Mouse (Mus musculus): Measurements from ENCODE around the gene Gm17571. TPM values are rescaled to one million over a fixed set of nuclear protein-coding genes. Genes with fewer than 3 reads are reported as not detected.

Gm17571 gene
- total and polyA plus RNA-seq, 3 experiments = not detected

DNA sequence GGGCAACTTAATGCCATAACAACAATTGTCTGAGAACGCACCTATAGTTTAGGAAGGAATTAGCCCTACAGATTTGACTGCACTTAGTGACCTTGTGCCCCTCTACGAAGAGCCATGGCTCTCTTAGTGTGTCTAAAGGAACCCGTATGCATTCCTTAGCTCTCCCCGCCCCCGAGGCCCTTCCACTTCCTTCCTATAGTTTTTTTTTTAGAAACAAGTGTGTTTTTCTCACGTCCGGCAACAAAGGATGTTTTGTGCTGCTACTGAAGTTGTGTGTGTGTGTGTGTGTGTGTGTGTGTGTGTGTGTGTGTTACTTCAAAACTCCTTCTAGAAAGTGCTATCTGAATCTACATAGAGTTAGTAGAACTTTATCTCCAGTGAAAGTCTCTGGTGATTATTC, 23.5 kb upstream of the Gm17571 start:
- Histone ChIP-seq H3K4me1 (ENCODE audit: control insufficient read depth in 1 of 2, insufficient read depth in 2 of 2) (peaks cover 33 to 91% of the 10 kb centered on the region in 2 experiments), H3K4me3 (replicated peaks in 1 of 3; ENCODE audit: low read depth in 2 of 3, low read length in 2 of 3, poor library complexity in 1 of 3) (no peak overlapping the region), H3K79me2 (replicated peaks; ENCODE audit: control insufficient read depth, extremely low read depth, insufficient read depth, poor library complexity, severe bottlenecking) (peaks cover 5% of the 10 kb centered on the region; the same call in 1 of the 2 replicates), H3K4me2 (ENCODE audit: insufficient read depth, low read depth, poor library complexity, severe bottlenecking) (no peak overlapping the region), H3K9ac (ENCODE audit: insufficient read depth, low read depth) (no peak overlapping the region), H3K27ac (ENCODE audit: insufficient read depth, low read depth) (no peak overlapping the region), H3K27me3 (replicated peaks) (no peaks in the 10 kb centered on the region), H3K36me3 (replicated peaks in 1 of 2; ENCODE audit: control insufficient read depth in 1 of 2, insufficient read depth in 1 of 2, low read length in 1 of 2) (peaks cover 0 to 4% of the 10 kb centered on the region in 2 experiments), H3K9me3 (replicated peaks; ENCODE audit: low read length) (no peaks in the 10 kb centered on the region)
- in situ Hi-C loops (cut with MboI; ENCODE audit: low pct_ligation_motif_present, low pct_unique_long_range_greater_than_20kb, low sequenced_read_pairs) = no loop called here
- TF ChIP-seq ZC3H11A (IDR thresholded peaks at IDR 0.05; ENCODE audit: low read depth, low read length) (no peak), PAX5 (IDR thresholded peaks at IDR 0.05; ENCODE audit: low read length) (no peak), CHD1 (IDR thresholded peaks at IDR 0.05; ENCODE audit: low read depth, low read length) (no peak), USF2 (conservative IDR thresholded peaks at IDR 0.05; ENCODE audit: low read depth, low read length) (no peak), E2F4 (IDR thresholded peaks at IDR 0.05; ENCODE audit: insufficient replicate concordance, low read depth, low read length) (no peak), RAD21 (IDR thresholded peaks at IDR 0.05; ENCODE audit: low read depth, low read length) (no peak)
- DNase-seq (ENCODE audit: extremely low read depth) = no peak
- dilution Hi-C loops (cut with MboI; ENCODE audit: extremely low pct_ligation_motif_present, extremely low pct_unique_long_range_greater_than_20kb, low sequenced_read_pairs) = no loop called here

DNA sequence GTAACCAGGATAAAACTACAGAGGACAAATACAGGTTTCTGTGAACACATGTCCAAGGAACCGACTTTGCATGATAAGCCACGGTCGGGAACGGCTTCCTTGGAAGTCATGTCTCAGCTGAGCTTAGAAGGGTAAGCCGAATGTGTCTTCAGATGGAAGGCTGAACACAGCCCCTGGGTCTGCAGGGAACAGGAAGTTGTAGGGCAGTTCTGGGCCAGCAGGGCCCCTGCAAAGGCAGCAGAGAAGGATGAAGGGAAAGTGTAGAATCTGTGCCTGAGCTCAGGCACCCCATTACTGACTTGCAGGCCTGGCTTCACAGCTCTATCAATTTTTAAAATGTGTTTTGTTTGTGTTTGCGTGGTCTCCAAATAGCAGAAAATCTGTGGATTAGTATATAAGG, 22.2 kb upstream of the Gm17571 start:
- Histone ChIP-seq H3K4me2 (ENCODE audit: insufficient read depth, low read depth, poor library complexity, severe bottlenecking) (no peak overlapping the region), H3K36me3 (replicated peaks in 1 of 2; ENCODE audit: control insufficient read depth in 1 of 2, insufficient read depth in 1 of 2, low read length in 1 of 2) (peaks cover 0 to 3% of the 10 kb centered on the region in 2 experiments), H3K79me2 (replicated peaks; ENCODE audit: control insufficient read depth, extremely low read depth, insufficient read depth, poor library complexity, severe bottlenecking) (peaks cover 5% of the 10 kb centered on the region; the same call in 1 of the 2 replicates), H3K27me3 (replicated peaks) (no peaks in the 10 kb centered on the region), H3K9me3 (replicated peaks; ENCODE audit: low read length) (no peaks in the 10 kb centered on the region), H3K27ac (ENCODE audit: insufficient read depth, low read depth) (no peak overlapping the region), H3K4me1 (ENCODE audit: control insufficient read depth in 1 of 2, insufficient read depth in 2 of 2) (peaks cover 34 to 87% of the 10 kb centered on the region in 2 experiments), H3K4me3 (replicated peaks in 1 of 3; ENCODE audit: low read depth in 2 of 3, low read length in 2 of 3, poor library complexity in 1 of 3) (no peak overlapping the region), H3K9ac (ENCODE audit: insufficient read depth, low read depth) (no peak overlapping the region)
- dilution Hi-C loops (cut with MboI; ENCODE audit: extremely low pct_ligation_motif_present, extremely low pct_unique_long_range_greater_than_20kb, low sequenced_read_pairs) = no loop called here
- no peak for TF ChIP-seq SIN3A (IDR thresholded peaks at IDR 0.05; ENCODE audit: low read length)
- TF ChIP-seq BHLHE40 (IDR thresholded peaks at IDR 0.05; ENCODE audit: low read depth, low read length) = no peak
- TF ChIP-seq USF1 (IDR thresholded peaks at IDR 0.05; ENCODE audit: low read depth, low read length) = no peak
- no peak for TF ChIP-seq JUN (IDR thresholded peaks at IDR 0.05; ENCODE audit: insufficient read depth, low read depth, low read length)
- TF ChIP-seq POLR2A (IDR thresholded peaks at IDR 0.05; ENCODE audit: low read depth, low read length) = no peak
- TF ChIP-seq RAD21 (IDR thresholded peaks at IDR 0.05; ENCODE audit: low read depth, low read length) = no peak
- no peak for TF ChIP-seq MXI1 (IDR thresholded peaks at IDR 0.05; ENCODE audit: low read depth, low read length)
- TF ChIP-seq POLR2AphosphoS2 (IDR thresholded peaks at IDR 0.05; ENCODE audit: low read depth, low read length) = no peak
- TF ChIP-seq NELFE (IDR thresholded peaks at IDR 0.05; ENCODE audit: low read depth, low read length) = no peak
- TF ChIP-seq CHD2 (IDR thresholded peaks at IDR 0.05; ENCODE audit: low read length) = no peak
- no peak for TF ChIP-seq PAX5 (IDR thresholded peaks at IDR 0.05; ENCODE audit: low read length)
- TF ChIP-seq NRF1 (IDR thresholded peaks at IDR 0.05; ENCODE audit: low read depth, low read length) = no peak
- no peak for TF ChIP-seq ZMIZ1 (IDR thresholded peaks at IDR 0.05; ENCODE audit: low read depth, low read length)
- no peak for TF ChIP-seq JUND (conservative IDR thresholded peaks at IDR 0.05; ENCODE audit: low read depth, low read length)
- TF ChIP-seq ETS1 (conservative IDR thresholded peaks at IDR 0.05; ENCODE audit: low read depth, low read length) = no peak
- no peak for DNase-seq (ENCODE audit: extremely low read depth)
- in situ Hi-C loops (cut with MboI; ENCODE audit: low pct_ligation_motif_present, low pct_unique_long_range_greater_than_20kb, low sequenced_read_pairs) = no loop called here
